Mouse (Mus musculus): Measurements from ENCODE around the gene Nfia. TPM values are rescaled to one million over a fixed set of nuclear protein-coding genes. Genes with fewer than 3 reads are reported as not detected.
A peak's percentile ranks its signal among the peaks of the same experiment; 100 is the strongest.

The Nfia gene
- 10 to 100 TPM; 69.5 to 70.1 TPM for total RNA-seq (2021)
- long read RNA-seq, experiment 1, partial matches to known transcripts, result 1 of 5 reads
- long read RNA-seq, experiment 1, other reads (novel, unspliced or antisense), result 4 of 5 reads
- long read RNA-seq, experiment 2, full-length matches to known transcripts, result 1 of 3 reads
- long read RNA-seq, experiment 2, partial matches to known transcripts, result 1 of 3 reads
- long read RNA-seq, experiment 2, other reads (novel, unspliced or antisense), result 1 of 3 reads

GRCm38 (mm10) chr4:97772641-97773040 is at the start of gene Nfia:
TSS of gene Nfia (plus strand) at chr4:97772734.
- DNase-seq, result no peak
- intact Hi-C loops (cut with DNase I; ENCODE audit: low total_unique reads), result loop anchor here (10.0 kb wide), 1 partner anchor 92 kb away; no protein-coding TSS in a partner anchor

DNA sequence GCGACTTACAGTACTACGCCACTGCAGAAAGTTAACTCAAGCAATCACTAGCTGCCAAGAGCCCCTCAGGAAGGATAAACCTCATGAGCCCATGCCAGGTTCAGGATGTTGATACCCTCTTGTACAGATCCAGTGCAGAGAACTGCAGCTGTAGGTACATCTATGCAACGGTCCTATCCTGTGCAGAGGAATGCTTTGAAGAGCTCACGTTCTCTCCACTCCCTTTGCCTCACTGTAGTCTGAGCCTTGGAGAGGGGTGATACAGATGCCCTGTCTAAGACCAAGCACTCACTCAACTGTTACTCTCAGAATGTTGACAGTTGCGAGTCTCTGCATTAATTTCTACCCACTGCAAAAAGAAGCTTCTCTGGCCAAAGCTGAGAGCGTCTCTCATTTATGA is 49.2 kb upstream of the Nfia start:
- intact Hi-C loops (cut with DNase I; ENCODE audit: low total_unique reads), result no loop called here
- no peak for DNase-seq

DNA sequence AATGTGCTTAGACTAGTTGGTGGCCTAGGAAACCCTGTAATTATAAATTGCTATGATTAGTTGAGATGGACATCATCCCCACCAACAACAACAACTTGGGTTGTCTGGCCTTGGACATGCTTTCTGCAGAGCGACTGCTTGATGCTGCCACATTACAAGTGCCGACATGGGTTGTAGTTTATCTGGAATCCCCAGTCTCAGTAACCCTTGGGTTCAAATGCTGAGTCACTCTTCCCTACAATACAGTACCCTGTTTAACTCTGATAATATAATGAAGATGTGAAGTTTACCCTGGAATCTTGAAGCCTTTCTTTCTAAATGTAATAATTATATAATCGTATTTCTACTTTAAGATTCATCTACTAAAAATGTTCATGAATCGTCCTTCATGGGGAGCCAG is 44.0 kb upstream of the Nfia start:
- no peak for DNase-seq
- intact Hi-C loops (cut with DNase I; ENCODE audit: low total_unique reads), result no loop called here

DNA sequence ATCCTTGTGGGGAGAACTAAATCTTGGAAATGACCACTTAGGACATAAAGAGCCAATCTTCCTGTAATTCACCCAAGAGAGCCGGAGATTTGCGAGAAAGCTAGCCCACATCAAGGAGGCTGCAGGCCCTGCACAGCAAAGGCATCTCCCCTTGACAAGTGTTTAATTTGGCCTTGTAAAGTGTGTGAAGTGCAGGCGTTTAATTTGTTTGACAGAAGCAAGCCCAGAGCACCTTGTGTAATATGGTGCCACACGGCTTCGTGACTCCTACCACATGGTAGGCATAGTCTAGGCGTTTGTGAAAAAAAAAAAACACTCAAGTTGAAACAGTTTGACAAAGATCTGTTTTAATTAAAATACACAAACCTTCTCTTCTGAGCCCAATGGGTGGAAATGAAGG is 42.5 kb upstream of the Nfia start:
- intact Hi-C loops (cut with DNase I; ENCODE audit: low total_unique reads), result no loop called here
- no peak for DNase-seq

GRCm38 (mm10) chr4:97730416-97730815 is 42.1 kb upstream of the Nfia start:
- no peak for DNase-seq
- intact Hi-C loops (cut with DNase I; ENCODE audit: low total_unique reads), result no loop called here

DNA sequence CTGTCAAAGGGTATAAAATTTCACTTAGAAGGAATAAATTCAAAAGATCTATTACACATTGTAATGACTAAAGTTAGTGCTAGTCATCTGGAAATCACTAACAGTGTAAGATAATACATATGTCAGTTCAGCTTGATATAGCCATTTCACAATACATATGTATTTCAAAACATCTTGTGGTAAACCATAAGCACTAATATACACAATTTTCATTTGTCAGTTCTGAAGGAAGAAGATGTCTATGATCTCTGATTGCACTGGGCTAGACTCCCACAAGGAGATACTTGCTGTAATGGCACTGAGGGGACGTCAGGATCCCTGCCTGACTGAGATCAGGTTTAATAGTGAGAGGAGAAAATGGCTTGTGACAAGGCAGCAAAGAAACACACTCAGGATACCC is 39.1 kb upstream of the Nfia start:
- intact Hi-C loops (cut with DNase I; ENCODE audit: low total_unique reads), result no loop called here
- no peak for DNase-seq

GRCm38 (mm10) chr4:97743932-97744331 is 28.6 kb upstream of the Nfia start:
- intact Hi-C loops (cut with DNase I; ENCODE audit: low total_unique reads), result loop anchor here (10.0 kb wide), 4 partner anchors 69 to 1039 kb away; no protein-coding TSS in a partner anchor
- no peak for DNase-seq

- intact Hi-C loops (cut with DNase I; ENCODE audit: low total_unique reads), result loop anchor here (2.0 to 10.0 kb wide), 6 partner anchors 71 to 1041 kb away; no protein-coding TSS in a partner anchor
- DNase-seq, result peak; percentile 82
Observed at GRCm38 (mm10) chr4:97745296-97746105, 27.0 kb upstream of the Nfia start.

DNA sequence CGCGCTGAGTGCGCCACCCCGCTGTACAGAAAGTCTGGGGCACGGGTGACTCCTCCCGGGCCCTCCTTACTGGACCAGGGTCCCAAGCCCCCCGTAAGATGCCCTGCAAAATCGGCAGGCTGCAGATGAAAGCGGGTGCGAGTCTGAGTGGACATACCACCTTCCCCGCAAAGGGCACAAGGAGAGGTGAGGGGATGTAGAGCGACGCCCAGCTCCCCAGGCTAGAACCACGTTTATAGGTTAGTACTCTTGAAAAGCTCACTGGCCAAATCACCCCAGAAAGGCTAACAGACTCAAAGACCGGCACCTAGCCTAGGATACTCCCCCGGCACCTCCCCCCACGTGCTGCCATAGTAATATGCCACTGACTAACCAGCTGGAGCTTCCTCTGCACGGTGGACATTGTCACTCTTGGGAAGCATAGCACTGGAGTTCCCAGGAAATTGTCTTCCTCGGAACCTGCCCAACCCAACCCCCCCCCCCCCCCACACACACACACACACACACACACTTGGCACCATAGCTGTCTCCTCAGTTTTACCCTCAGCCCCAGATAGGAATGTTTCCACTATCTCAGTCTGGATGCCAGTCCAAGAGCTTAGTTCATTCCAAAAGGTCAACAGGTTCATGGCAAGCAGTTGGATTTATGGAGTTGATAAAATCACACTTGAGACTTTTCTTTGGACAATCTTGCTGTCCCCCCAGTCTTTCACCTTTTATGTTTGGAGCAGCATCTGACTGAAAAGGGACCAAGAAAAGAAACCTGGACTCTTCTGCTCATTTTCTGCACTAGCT is 26.2 kb upstream of the Nfia start:
- no peak for DNase-seq
- intact Hi-C loops (cut with DNase I; ENCODE audit: low total_unique reads), result loop anchor here (2.0 to 10.0 kb wide), 6 partner anchors 72 to 1042 kb away; no protein-coding TSS in a partner anchor

DNA sequence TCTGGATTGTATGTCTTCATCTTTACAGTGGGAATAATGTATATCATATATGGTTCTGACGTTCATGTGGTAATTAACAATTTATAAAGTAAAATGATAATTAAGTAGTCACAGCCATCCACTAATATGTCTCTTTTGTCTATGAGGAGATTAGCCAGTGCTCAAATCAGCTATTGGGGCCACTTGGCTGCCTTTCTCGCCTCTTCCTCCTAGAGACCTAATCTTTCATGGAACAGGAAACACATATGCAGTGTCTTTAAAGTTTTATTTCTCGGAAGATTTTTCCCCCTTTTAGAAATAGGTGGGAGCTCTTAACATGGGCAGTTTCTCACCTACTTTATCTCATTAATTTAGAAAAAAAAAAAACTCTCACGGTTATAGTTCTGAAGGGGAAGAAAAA is 22.1 kb upstream of the Nfia start:
- DNase-seq, result no peak
- intact Hi-C loops (cut with DNase I; ENCODE audit: low total_unique reads), result loop anchor here (5.0 to 10.0 kb wide), 3 partner anchors 254 to 572 kb away; no protein-coding TSS in a partner anchor

DNA sequence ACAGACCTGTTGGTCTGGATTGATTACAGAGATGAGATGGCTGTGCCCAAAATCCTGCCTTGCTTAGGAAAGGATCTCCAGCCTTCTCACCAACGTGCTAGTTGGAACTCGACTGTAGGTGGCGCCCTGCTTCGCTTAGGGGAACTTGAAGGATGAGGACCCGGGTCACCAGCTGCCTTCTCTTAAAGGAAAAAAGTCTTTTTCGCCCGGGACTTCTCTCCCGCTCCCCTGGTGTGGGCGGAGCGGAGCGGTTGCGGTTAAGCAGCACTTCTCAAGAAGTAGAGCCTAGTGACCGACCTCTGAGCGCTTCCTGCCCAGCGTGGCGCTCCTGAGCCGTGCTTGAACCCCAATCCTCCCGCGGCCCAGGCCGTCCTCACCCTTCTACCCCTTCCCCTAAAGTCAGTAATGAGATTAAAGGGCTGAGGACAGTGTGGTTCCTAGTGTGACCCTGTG is 21.5 kb upstream of the Nfia start:
- intact Hi-C loops (cut with DNase I; ENCODE audit: low total_unique reads), result loop anchor here (5.0 to 10.0 kb wide), 3 partner anchors 254 to 571 kb away; no protein-coding TSS in a partner anchor
- peak; percentile 94 for DNase-seq

GRCm38 (mm10) chr4:97751483-97752251 is 20.9 kb upstream of the Nfia start:
- intact Hi-C loops (cut with DNase I; ENCODE audit: low total_unique reads), result loop anchor here (5.0 to 10.0 kb wide), 3 partner anchors 253 to 571 kb away; no protein-coding TSS in a partner anchor

GRCm38 (mm10) chr4:97752276-97753010 is 20.1 kb upstream of the Nfia start:
- intact Hi-C loops (cut with DNase I; ENCODE audit: low total_unique reads), result loop anchor here (5.0 to 10.0 kb wide), 3 partner anchors 252 to 570 kb away; no protein-coding TSS in a partner anchor
- no peak for DNase-seq

More at GRCm38 (mm10) chr4:97751483-97752251, 20.9 kb upstream of the Nfia start:
- DNase-seq, result peak; percentile 86

DNA sequence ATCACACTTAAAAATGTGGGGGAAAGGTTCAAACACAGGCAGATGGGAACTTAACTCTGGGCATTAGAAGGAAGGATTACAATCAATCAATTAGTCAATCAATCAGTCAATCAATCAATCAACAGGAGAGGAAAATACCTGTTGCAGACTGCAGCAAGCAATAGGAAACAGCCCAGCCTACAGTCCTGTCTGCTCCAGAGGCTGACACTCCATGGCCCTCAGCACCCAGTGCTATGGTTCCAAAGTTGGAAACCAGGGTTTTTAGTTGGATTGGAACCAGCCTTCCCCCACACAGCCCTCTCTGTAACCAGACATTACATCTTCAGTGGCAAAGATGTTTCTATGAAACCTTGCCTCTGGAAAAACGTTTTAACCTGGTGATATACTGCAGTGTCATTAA is 19.0 kb upstream of the Nfia start:
- no peak for DNase-seq
- intact Hi-C loops (cut with DNase I; ENCODE audit: low total_unique reads), result loop anchor here (5.0 to 10.0 kb wide), 3 partner anchors 251 to 569 kb away; no protein-coding TSS in a partner anchor

DNA sequence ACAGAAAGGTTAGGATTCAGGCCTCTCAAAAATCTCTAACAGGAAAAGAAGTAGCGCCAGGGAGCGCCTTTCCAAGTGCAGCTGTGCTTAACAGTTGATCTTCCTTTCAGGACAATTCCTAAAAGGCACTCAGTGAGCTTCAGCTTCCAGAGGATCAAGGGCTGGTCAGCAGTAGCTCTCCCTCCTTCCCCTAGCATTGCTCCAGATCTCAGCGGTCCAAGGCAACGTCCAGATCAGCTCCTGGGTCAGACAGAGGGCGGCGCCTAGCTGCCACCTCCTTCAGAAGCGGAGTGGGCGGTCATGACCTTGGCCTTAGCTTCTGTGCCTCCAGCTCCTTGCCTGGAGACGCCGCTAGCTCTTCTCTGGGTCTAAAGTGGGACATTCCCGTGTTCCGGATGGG is 18.3 kb upstream of the Nfia start:
- intact Hi-C loops (cut with DNase I; ENCODE audit: low total_unique reads), result loop anchor here (5.0 to 10.0 kb wide), 3 partner anchors 251 to 568 kb away; no protein-coding TSS in a partner anchor
- DNase-seq, result peak; percentile 73

GRCm38 (mm10) chr4:97757207-97757977 is 15.1 kb upstream of the Nfia start:
- DNase-seq, result peak; percentile 79
- intact Hi-C loops (cut with DNase I; ENCODE audit: low total_unique reads), result loop anchor here (10.0 kb wide), 1 partner anchor 247 kb away; no protein-coding TSS in a partner anchor

DNA sequence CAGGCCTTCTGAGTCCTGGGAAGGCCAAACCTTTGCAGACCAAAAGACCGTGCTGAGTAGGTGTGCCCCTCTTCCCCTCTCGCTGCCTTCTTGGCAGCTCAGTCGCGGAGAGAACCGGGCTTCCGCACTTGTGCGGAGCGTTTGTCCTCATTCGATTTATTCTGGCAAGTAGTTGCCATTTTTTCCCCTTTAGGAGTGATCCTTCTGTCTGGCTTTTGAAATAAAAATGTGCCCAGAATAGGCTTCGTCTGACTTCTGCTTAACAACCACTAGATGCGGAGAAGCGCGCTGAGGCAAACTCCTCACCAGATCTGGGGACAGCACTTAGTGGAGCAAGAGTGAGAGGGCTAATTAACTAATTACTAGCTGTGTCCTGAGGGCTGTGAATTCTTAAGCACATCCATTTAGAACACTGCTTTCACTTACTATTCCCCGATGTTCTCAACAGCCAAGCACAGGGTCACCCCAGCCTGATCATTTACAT is 14.5 kb upstream of the Nfia start:
- intact Hi-C loops (cut with DNase I; ENCODE audit: low total_unique reads), result loop anchor here (10.0 kb wide), 1 partner anchor 247 kb away; no protein-coding TSS in a partner anchor
- peak; percentile 22 for DNase-seq
